Mouse (Mus musculus) neural tube, embryonic 11.5 days (tissue): ENCODE measurements around the gene Trpm3. TPM values are rescaled to one million over a fixed set of nuclear protein-coding genes. Genes with fewer than 3 reads are reported as not detected.

Experiments used
- ATAC-seq: fragments of 200-750 bp; cut with Nextera tagmentation; 2 replicates; pipeline ENCODE4 v1.8.0; 2017; ENCODE audit warnings: moderate number of reproducible peaks, mild to moderate bottlenecking, moderate TSS enrichment, moderate library complexity; ENCODE audit not compliant: insufficient read depth, low FRiP score, low TSS enrichment
- DNase-seq: peaks from one replicate; pipeline ENCODE4 v3.0.0-alpha.2; 2015; ENCODE audit warnings: low spot score
- H3K27ac ChIP-seq: fragments of 300-500 bp; sonication (generic); 2 replicates; pipeline ENCODE4 v1.5.1; 2014; ENCODE audit warnings: low read depth, mild to moderate bottlenecking, low read length
- H3K27me3 ChIP-seq: fragments of 300-500 bp; sonication (generic); 2 replicates; pipeline ENCODE4 v1.6.1; 2014; ENCODE audit warnings: mild to moderate bottlenecking, low read length, mixed read lengths; ENCODE audit not compliant: control insufficient read depth, insufficient read depth
- H3K36me3 ChIP-seq: fragments of 300-500 bp; sonication (generic); 2 replicates; pipeline ENCODE4 v1.6.1; 2014; ENCODE audit warnings: mild to moderate bottlenecking, low read length, moderate library complexity, mixed read lengths; ENCODE audit not compliant: control insufficient read depth, insufficient read depth
- H3K4me1 ChIP-seq: fragments of 300-500 bp; sonication (generic); 2 replicates; pipeline ENCODE4 v1.6.1; 2014; ENCODE audit warnings: low read length, mixed read lengths; ENCODE audit not compliant: control insufficient read depth, insufficient read depth
- H3K4me2 ChIP-seq: fragments of 300-500 bp; sonication (generic); 2 replicates; pipeline ENCODE4 v1.6.1; 2014; ENCODE audit warnings: low read depth, mild to moderate bottlenecking, moderate library complexity
- H3K4me3 ChIP-seq: fragments of 300-500 bp; sonication (generic); 2 replicates; pipeline ENCODE4 v1.5.1; 2014; ENCODE audit warnings: low read depth, low read length
- H3K9ac ChIP-seq: fragments of 300-500 bp; sonication (generic); 2 replicates; pipeline ENCODE4 v1.6.1; 2014; ENCODE audit warnings: mild to moderate bottlenecking, low read length
- H3K9me3 ChIP-seq: fragments of 300-500 bp; sonication (generic); 2 replicates; pipeline ENCODE4 v1.6.1; 2016; ENCODE audit warnings: low read length; ENCODE audit not compliant: control insufficient read depth
- WGBS: fragments of 180-500 bp; shearing (Covaris S2); extraction: QIAGEN DNeasy Blood & Tissue Kit; methylation state at CpG from one replicate; pipeline ENCODE4 v1.1.7; 2014; 5-methylcytosine and 5-hydroxymethylcytosine counted together
- polyA plus RNA-seq: library from polyadenylated mRNA; unstranded; fragments of >200 nt; fragmentation: Nextera tagmentation; extraction: Ambion mirVana; gene quantifications from 2 replicates; pipeline ENCODE4 v1.2.1, GENCODE M21; 2014

Gene Trpm3
- polyA plus RNA-seq, 1 experiment from 2014 or later, result 0.80 TPM

- Histone ChIP-seq H3K4me1 (no peaks in the 10 kb centered on the region), H3K36me3 (no peaks in the 10 kb centered on the region), H3K4me2 (no peak overlapping the region), H3K4me3 (no peak overlapping the region), H3K9ac (no peak overlapping the region), H3K27ac (no peak overlapping the region), H3K27me3 (no peaks in the 10 kb centered on the region), H3K9me3 (no peaks in the 10 kb centered on the region)
- WGBS, result 77% methylated on average over 11 of the region's 11 CpGs
- DNase-seq, result no peak
- ATAC-seq, result no peak
Observed at GRCm38 (mm10) chr19:23006517-23007273, 867.8 kb downstream of the Trpm3 start.

GRCm38 (mm10) chr19:23013695-23014094 is 874.8 kb downstream of the Trpm3 start:
- H3K36me3 ChIP-seq, result no peaks in the 10 kb centered on the region
- no peak overlapping the region for H3K27ac ChIP-seq
- 100% methylated on average over 1 of the region's 2 CpGs for WGBS
- no peaks in the 10 kb centered on the region for H3K27me3 ChIP-seq
- no peak overlapping the region for H3K4me3 ChIP-seq
- no peaks in the 10 kb centered on the region for H3K9me3 ChIP-seq
- H3K4me2 ChIP-seq, result no peak overlapping the region
- DNase-seq (no peak), ATAC-seq (no peak)
- no peak overlapping the region for H3K9ac ChIP-seq
- no peaks in the 10 kb centered on the region for H3K4me1 ChIP-seq

- Histone ChIP-seq H3K4me1 (no peaks in the 10 kb centered on the region), H3K9ac (no peak overlapping the region), H3K4me3 (no peak overlapping the region), H3K4me2 (no peak overlapping the region), H3K9me3 (no peaks in the 10 kb centered on the region), H3K36me3 (no peaks in the 10 kb centered on the region), H3K27ac (no peak overlapping the region), H3K27me3 (no peaks in the 10 kb centered on the region)
- ATAC-seq, result no peak
- DNase-seq, result peak; percentile 20
- 48% methylated on average over 3 of the region's 3 CpGs for WGBS
Observed at GRCm38 (mm10) chr19:23015516-23015915, 876.7 kb downstream of the Trpm3 start.

GRCm38 (mm10) chr19:23018186-23018727 is 879.4 kb downstream of the Trpm3 start:
- ATAC-seq, result no peak
- no peaks in the 10 kb centered on the region for H3K27me3 ChIP-seq
- H3K4me2 ChIP-seq, result no peak overlapping the region
- H3K4me1 ChIP-seq, result no peaks in the 10 kb centered on the region
- H3K27ac ChIP-seq, result no peak overlapping the region
- no peak overlapping the region for H3K4me3 ChIP-seq
- 76% methylated on average over 2 of the region's 2 CpGs for WGBS
- no peaks in the 10 kb centered on the region for H3K9me3 ChIP-seq
- H3K36me3 ChIP-seq, result no peaks in the 10 kb centered on the region
- no peak for DNase-seq
- H3K9ac ChIP-seq, result no peak overlapping the region

GRCm38 (mm10) chr19:23022902-23023301 is 884.1 kb downstream of the Trpm3 start:
- Histone ChIP-seq H3K27me3 (no peaks in the 10 kb centered on the region), H3K9me3 (no peaks in the 10 kb centered on the region), H3K4me2 (no peak overlapping the region), H3K4me3 (no peak overlapping the region), H3K9ac (no peak overlapping the region), H3K4me1 (no peaks in the 10 kb centered on the region), H3K27ac (no peak overlapping the region), H3K36me3 (no peaks in the 10 kb centered on the region)
- DNase-seq, result no peak
- WGBS, result 92% methylated on average over 6 of the region's 6 CpGs
- ATAC-seq, result no peak

- Histone ChIP-seq H3K4me1 (no peaks in the 10 kb centered on the region), H3K27me3 (no peaks in the 10 kb centered on the region), H3K9ac (no peak overlapping the region), H3K36me3 (no peaks in the 10 kb centered on the region), H3K9me3 (no peaks in the 10 kb centered on the region), H3K27ac (no peak overlapping the region), H3K4me3 (no peak overlapping the region), H3K4me2 (no peak overlapping the region)
- ATAC-seq (no peak), DNase-seq (no peak)
- WGBS, result 91% methylated on average over 7 of the region's 7 CpGs
Observed at GRCm38 (mm10) chr19:23023316-23023960, 884.6 kb downstream of the Trpm3 start.

- Histone ChIP-seq H3K4me2 (no peak overlapping the region), H3K9me3 (no peaks in the 10 kb centered on the region), H3K27me3 (no peaks in the 10 kb centered on the region), H3K27ac (no peak overlapping the region), H3K4me3 (no peak overlapping the region), H3K9ac (no peak overlapping the region), H3K4me1 (no peaks in the 10 kb centered on the region), H3K36me3 (no peaks in the 10 kb centered on the region)
- DNase-seq (no peak), ATAC-seq (no peak)
- WGBS, result 86% methylated on average over 4 of the region's 4 CpGs
Observed at GRCm38 (mm10) chr19:23024821-23025220, 886.0 kb downstream of the Trpm3 start.

- H3K9ac ChIP-seq, result no peak overlapping the region
- no peak overlapping the region for H3K27ac ChIP-seq
- no peaks in the 10 kb centered on the region for H3K27me3 ChIP-seq
- no peak overlapping the region for H3K4me3 ChIP-seq
- no peaks in the 10 kb centered on the region for H3K9me3 ChIP-seq
- no peak overlapping the region for H3K4me2 ChIP-seq
- H3K36me3 ChIP-seq, result no peaks in the 10 kb centered on the region
- ATAC-seq, result no peak
- 92% methylated on average over 7 of the region's 7 CpGs for WGBS
- H3K4me1 ChIP-seq, result no peaks in the 10 kb centered on the region
- no peak for DNase-seq
Observed at GRCm38 (mm10) chr19:23026427-23026826, 887.6 kb downstream of the Trpm3 start.

GRCm38 (mm10) chr19:23028283-23028682 is 889.4 kb downstream of the Trpm3 start:
- DNase-seq (no peak), ATAC-seq (no peak)
- H3K4me1 ChIP-seq, result no peaks in the 10 kb centered on the region
- no peaks in the 10 kb centered on the region for H3K9me3 ChIP-seq
- H3K36me3 ChIP-seq, result no peaks in the 10 kb centered on the region
- H3K4me3 ChIP-seq, result no peak overlapping the region
- H3K27me3 ChIP-seq, result no peaks in the 10 kb centered on the region
- no peak overlapping the region for H3K4me2 ChIP-seq
- no peak overlapping the region for H3K9ac ChIP-seq
- WGBS, result 83% methylated on average over 5 of the region's 5 CpGs
- no peak overlapping the region for H3K27ac ChIP-seq
